Mouse (Mus musculus) limb, embryonic 14.5 days (tissue): ENCODE data around the gene Pym1. TPM values are rescaled to one million over a fixed set of nuclear protein-coding genes. Genes with fewer than 3 reads are reported as not detected.

Source experiments
- ATAC-seq: fragments of 200-750 bp; cut with Nextera tagmentation; 2 replicates; pipeline ENCODE4 v1.8.0; 2017; ENCODE audit warnings: low read depth, moderate number of reproducible peaks, moderate TSS enrichment; ENCODE audit not compliant: low FRiP score
- DNase-seq: peaks from one replicate; pipeline ENCODE4 v3.0.0-alpha.2; 2015; ENCODE audit warnings: low spot score
- H3K27ac ChIP-seq: fragments of 300-500 bp; sonication (generic); replicated peaks from 2 replicates; pipeline ENCODE4 v1.5.1; 2014; ENCODE audit warnings: low read depth, mild to moderate bottlenecking, low read length, moderate library complexity, mixed read lengths
- H3K27me3 ChIP-seq: fragments of 300-500 bp; sonication (generic); 2 replicates; pipeline ENCODE4 v1.6.1; 2014; ENCODE audit warnings: low read length, mixed read lengths; ENCODE audit not compliant: control insufficient read depth, insufficient read depth
- H3K36me3 ChIP-seq: fragments of 300-500 bp; sonication (generic); 2 replicates; pipeline ENCODE4 v1.6.1; 2014; ENCODE audit warnings: mild to moderate bottlenecking, low read length, moderate library complexity, mixed read lengths; ENCODE audit not compliant: control insufficient read depth, insufficient read depth
- H3K4me1 ChIP-seq: fragments of 300-500 bp; sonication (generic); 2 replicates; pipeline ENCODE4 v1.6.1; 2014; ENCODE audit warnings: antibody characterized with exemption, low read length, mixed read lengths; ENCODE audit not compliant: control insufficient read depth, insufficient read depth
- H3K4me2 ChIP-seq: fragments of 300-500 bp; sonication (generic); replicated peaks from 2 replicates; pipeline ENCODE4 v1.6.1; 2014; ENCODE audit warnings: low read depth, mild to moderate bottlenecking, low read length, moderate library complexity; ENCODE audit not compliant: severe bottlenecking
- H3K4me3 ChIP-seq: fragments of 300-500 bp; sonication (generic); replicated peaks from 2 replicates; pipeline ENCODE4 v1.5.1; 2014; ENCODE audit warnings: low read length
- H3K9ac ChIP-seq: fragments of 300-500 bp; sonication (generic); 2 replicates; pipeline ENCODE4 v1.6.1; 2014; ENCODE audit warnings: mild to moderate bottlenecking, low read depth, low read length, moderate library complexity; ENCODE audit not compliant: severe bottlenecking
- H3K9me3 ChIP-seq: fragments of 300-500 bp; sonication (generic); 2 replicates; pipeline ENCODE4 v1.6.1; 2016; ENCODE audit warnings: low read length; ENCODE audit not compliant: control insufficient read depth
- POLR2A ChIP-seq: fragments of 200-500 bp; IDR thresholded peaks from 2 replicates; pipeline ENCODE4 v1.8.0; 2012; ENCODE audit warnings: inconsistent platforms, mild to moderate bottlenecking, moderate library complexity, borderline replicate concordance; ENCODE audit not compliant: insufficient read depth, insufficient read length; ENCODE audit errors: extremely low read depth
- WGBS: fragments of 180-500 bp; shearing (Covaris S2); extraction: QIAGEN DNeasy Blood & Tissue Kit; methylation state at CpG from one replicate; pipeline ENCODE4 v1.1.7; 2014; 5-methylcytosine and 5-hydroxymethylcytosine counted together
- polyA plus RNA-seq, 2 experiments: library from polyadenylated mRNA; depleted of rRNA in 1 of 2; stranded (reverse) in 1 of 2; unstranded in 1 of 2; fragments of >200 nt; fragmentation: Nextera tagmentation in 1 of 2; extraction: Ambion mirVana in 1 of 2; gene quantifications; 2 replicates each; pipeline versions ENCODE4 v1.2.1 to v1.2.3; 2012 to 2014

The Pym1 gene
- polyA plus RNA-seq (2012; rRNA removed), result 49.9 and 60.3 TPM in 2 replicates
- polyA plus RNA-seq (2014; fragmentation: Nextera tagmentation; extraction: Ambion mirVana), result 36.0 and 36.8 TPM in 2 replicates

DNA sequence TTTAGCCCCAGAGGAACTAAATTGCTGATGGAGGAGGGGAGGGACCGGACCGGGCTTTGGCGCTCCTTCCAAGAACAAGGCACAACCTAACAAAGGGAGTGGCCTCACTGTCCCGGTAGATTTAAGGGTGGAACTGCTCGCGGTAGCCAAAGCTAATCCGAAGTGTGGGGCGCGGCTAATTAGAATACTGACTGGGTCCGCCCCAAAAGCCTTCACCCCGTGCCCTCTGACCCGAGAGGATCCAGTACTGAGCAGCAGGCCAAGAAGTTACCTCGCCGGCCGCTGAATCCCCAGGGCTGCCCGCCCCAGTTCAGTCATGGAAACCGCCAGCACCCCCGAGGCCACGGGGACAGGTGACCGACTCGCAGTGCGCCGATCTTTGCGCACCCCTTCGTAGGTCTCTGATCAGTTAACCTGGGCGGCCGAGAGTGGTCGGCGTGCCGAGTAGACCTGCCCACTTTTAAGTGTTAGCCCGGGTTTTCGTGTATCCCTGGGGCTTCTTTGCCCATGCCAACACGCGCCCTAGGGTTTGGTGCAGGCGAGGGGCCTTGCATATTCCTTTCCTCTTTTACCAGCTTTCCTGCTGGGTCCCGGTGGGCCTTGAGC lies at the start of gene Pym1:
Pym1 (plus strand) TSS at position 244 of the 606 bp plus-strand sequence.
- H3K4me3 ChIP-seq, result peak within 1 kb of the TSS; percentile 68
- peaks cover 3% of the 10 kb centered on the region for H3K36me3 ChIP-seq
- H3K9ac ChIP-seq, result peak within 1 kb of the TSS; percentile 88
- TF ChIP-seq POLR2A, result peak; percentile 53; the same call in 1 of the 2 replicates
- ATAC-seq, result peak; percentile 46
- peak within 1 kb of the TSS; percentile 79 for H3K4me2 ChIP-seq
- H3K4me1 ChIP-seq, result peaks cover 21% of the 10 kb centered on the region
- peak; percentile 80 for DNase-seq
- H3K9me3 ChIP-seq, result no peaks in the 10 kb centered on the region
- WGBS, result 0% methylated on average over 29 of the region's 36 CpGs
- H3K27ac ChIP-seq, result peak within 1 kb of the TSS; percentile 97
- peaks cover 3% of the 10 kb centered on the region; the same call in 1 of the 2 replicates for H3K27me3 ChIP-seq

DNA sequence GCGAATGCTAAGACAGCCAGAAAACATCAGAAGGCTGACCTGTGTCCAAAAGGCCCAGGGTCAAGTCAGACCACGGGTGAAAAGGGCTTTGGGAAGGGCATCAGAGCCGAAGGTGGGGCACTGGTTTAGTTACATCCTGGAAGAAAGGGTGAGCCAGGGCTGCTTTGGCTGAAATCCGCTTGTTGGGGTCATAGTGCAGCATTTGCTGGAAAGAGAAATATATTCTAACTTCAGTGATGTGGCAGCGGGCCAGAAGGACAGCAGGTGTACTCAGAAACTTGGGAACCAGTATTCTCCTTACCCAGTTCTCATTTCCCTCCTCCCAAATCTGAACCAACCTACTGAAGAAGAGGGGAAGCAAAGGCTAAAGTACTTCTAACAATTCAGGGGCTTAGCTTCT lies 48.7 kb upstream of the Pym1 start:
- no peak for DNase-seq
- Histone ChIP-seq H3K9me3 (no peaks in the 10 kb centered on the region), H3K27me3 (no peaks in the 10 kb centered on the region), H3K36me3 (peaks cover 56% of the 10 kb centered on the region), H3K27ac (no peak overlapping the region), H3K4me1 (peaks cover 15% of the 10 kb centered on the region), H3K9ac (no peak overlapping the region), H3K4me2 (no peak overlapping the region), H3K4me3 (no peak overlapping the region)
- no peak for ATAC-seq
- 85% methylated on average over 5 of the region's 5 CpGs for WGBS
- TF ChIP-seq POLR2A, result no peak

DNA sequence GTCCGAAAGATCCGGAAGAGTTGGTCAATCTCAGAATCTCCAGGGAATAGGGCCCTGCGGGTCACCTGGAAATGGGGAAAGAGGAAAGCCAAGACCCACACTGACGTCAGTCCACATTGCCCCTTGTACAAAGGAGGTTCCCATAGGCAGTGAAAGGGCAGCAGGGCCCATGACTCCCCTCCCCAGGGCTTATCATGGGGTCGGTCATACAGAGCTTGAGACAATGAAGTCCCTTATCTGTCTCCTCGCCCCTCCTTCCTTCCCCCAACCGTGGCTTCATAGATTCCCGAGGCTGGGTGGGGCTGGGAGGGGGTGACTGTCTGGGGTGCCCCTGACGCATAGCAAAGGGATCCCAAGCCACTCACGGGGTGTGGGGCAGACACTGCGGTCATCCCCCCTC lies 48.1 kb upstream of the Pym1 start:
- Histone ChIP-seq H3K4me2 (no peak overlapping the region), H3K27me3 (no peaks in the 10 kb centered on the region), H3K36me3 (peaks cover 56% of the 10 kb centered on the region), H3K9ac (no peak overlapping the region), H3K27ac (no peak overlapping the region), H3K4me3 (no peak overlapping the region), H3K9me3 (no peaks in the 10 kb centered on the region), H3K4me1 (peaks cover 15% of the 10 kb centered on the region)
- DNase-seq (no peak), ATAC-seq (no peak)
- no peak for TF ChIP-seq POLR2A
- 87% methylated on average over 11 of the region's 11 CpGs for WGBS

DNA sequence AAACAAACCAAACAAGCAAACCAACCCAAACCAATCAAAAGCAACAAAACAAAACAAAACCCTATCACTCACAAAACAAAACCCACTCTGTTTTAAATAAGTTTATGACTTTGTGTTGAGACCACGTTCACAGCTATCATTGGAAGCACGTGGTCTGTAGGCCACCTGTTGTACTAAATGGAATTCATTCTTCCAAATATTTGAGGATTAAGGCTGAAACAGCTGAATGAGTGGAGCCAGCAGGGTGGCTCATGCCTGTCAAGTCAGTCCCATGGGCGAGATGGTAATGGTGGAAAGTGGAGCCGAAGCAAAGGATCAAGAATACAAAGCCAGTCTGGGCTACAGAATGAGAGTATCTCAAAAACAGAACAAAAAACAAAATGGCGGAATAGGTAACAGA lies 47.0 kb upstream of the Pym1 start:
- Histone ChIP-seq H3K27ac (no peak overlapping the region), H3K9me3 (no peaks in the 10 kb centered on the region), H3K9ac (no peak overlapping the region), H3K36me3 (peaks cover 56% of the 10 kb centered on the region), H3K27me3 (no peaks in the 10 kb centered on the region), H3K4me3 (no peak overlapping the region), H3K4me2 (no peak overlapping the region), H3K4me1 (peaks cover 10% of the 10 kb centered on the region)
- peak; percentile 44 for DNase-seq
- WGBS, result 89% methylated on average over 5 of the region's 5 CpGs
- ATAC-seq, result no peak
- no peak for TF ChIP-seq POLR2A

DNA sequence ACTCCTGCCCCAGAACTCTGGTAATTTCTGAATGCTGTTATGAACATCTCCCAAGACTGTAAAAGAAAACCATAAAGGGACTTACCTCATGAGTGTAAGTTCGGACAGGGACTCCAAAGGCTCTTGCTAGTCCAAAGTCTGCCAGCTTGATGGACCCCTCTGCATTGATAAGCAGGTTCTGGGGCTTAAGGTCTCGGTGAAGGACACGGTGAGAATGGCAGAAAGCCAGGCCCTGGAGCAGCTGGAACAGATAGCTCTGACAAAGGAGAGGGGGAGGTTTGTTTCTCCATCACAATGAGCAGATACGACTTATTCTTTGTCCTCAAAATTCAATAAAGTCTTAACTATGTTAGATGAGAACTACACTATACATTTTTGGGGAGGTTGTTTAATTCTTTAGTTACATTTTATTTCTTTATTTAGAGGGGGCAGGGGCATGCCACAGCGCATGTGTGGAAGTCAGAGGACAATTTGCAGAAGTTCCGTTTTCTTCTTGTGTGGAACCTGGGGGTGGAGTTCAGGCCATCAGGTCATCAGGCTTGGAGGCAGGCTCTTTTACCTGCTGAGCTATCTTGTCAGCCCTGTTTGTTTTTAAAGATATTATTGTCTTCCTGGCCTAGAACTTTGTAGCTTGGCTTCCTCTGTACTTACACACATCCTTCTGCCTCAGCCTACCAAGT lies 45.2 kb upstream of the Pym1 start:
- H3K9me3 ChIP-seq, result no peaks in the 10 kb centered on the region
- WGBS, result 84% methylated on average over 6 of the region's 6 CpGs
- no peak for ATAC-seq
- no peak overlapping the region for H3K27ac ChIP-seq
- H3K4me3 ChIP-seq, result no peak overlapping the region
- H3K9ac ChIP-seq, result no peak overlapping the region
- TF ChIP-seq POLR2A, result no peak
- no peak for DNase-seq
- no peaks in the 10 kb centered on the region for H3K27me3 ChIP-seq
- no peak overlapping the region for H3K4me2 ChIP-seq
- H3K36me3 ChIP-seq, result peaks cover 53% of the 10 kb centered on the region
- H3K4me1 ChIP-seq, result peaks cover 7% of the 10 kb centered on the region
